Mouse (Mus musculus) intestine, embryonic 14.5 days (tissue): ENCODE data around the gene Abl2. TPM values are rescaled to one million over a fixed set of nuclear protein-coding genes. Genes with fewer than 3 reads are reported as not detected.
"Not testable (repeated sequence)": the region's sequence is repeated elsewhere in the genome, so short reads cannot be mapped to it uniquely, and the experiment has no call there.

ENCODE experiments used
- ATAC-seq: fragments of 200-750 bp; cut with Nextera tagmentation; replicated peaks from 2 replicates; pipeline ENCODE4 v1.8.0; 2017; ENCODE audit warnings: low read depth, moderate number of reproducible peaks, moderate TSS enrichment, moderate library complexity; ENCODE audit not compliant: low FRiP score, low TSS enrichment
- DNase-seq: peaks from one replicate; pipeline ENCODE4 v3.0.0-alpha.2; 2018; ENCODE audit warnings: low spot score
- H3K27ac ChIP-seq: fragments of 300-500 bp; sonication (generic); 2 replicates; pipeline ENCODE4 v1.5.1; 2014; ENCODE audit warnings: low read depth, mild to moderate bottlenecking, control low read depth
- H3K27me3 ChIP-seq: fragments of 300-500 bp; sonication (generic); replicated peaks from 2 replicates; pipeline ENCODE4 v1.6.1; 2014; ENCODE audit warnings: low read length, control low read depth; ENCODE audit not compliant: control insufficient read depth, insufficient read depth
- H3K36me3 ChIP-seq: fragments of 300-500 bp; sonication (generic); 2 replicates; pipeline ENCODE4 v1.6.1; 2014; ENCODE audit warnings: low read length, control low read depth; ENCODE audit not compliant: control insufficient read depth, insufficient read depth
- H3K4me1 ChIP-seq: fragments of 300-500 bp; sonication (generic); replicated peaks from 2 replicates; pipeline ENCODE4 v1.6.1; 2014; ENCODE audit warnings: low read length, control low read depth, mixed read lengths; ENCODE audit not compliant: control insufficient read depth, insufficient read depth
- H3K4me2 ChIP-seq: fragments of 300-500 bp; sonication (generic); 2 replicates; pipeline ENCODE4 v1.6.1; 2014; ENCODE audit warnings: low read length
- H3K4me3 ChIP-seq: fragments of 300-500 bp; sonication (generic); 2 replicates; pipeline ENCODE4 v1.5.1; 2014; ENCODE audit warnings: low read depth, low read length, control low read depth, mixed read lengths
- H3K9ac ChIP-seq: fragments of 300-500 bp; sonication (generic); 2 replicates; pipeline ENCODE4 v1.6.1; 2014; ENCODE audit warnings: mild to moderate bottlenecking, low read length
- H3K9me3 ChIP-seq: fragments of 300-500 bp; sonication (generic); 2 replicates; pipeline ENCODE4 v1.6.1; 2016; ENCODE audit warnings: low read length, control low read depth; ENCODE audit not compliant: control insufficient read depth
- WGBS: fragments of 180-500 bp; shearing (Covaris S2); extraction: QIAGEN DNeasy Blood & Tissue Kit; methylation state at CpG from one replicate; pipeline ENCODE4 v1.1.7; 2014; 5-methylcytosine and 5-hydroxymethylcytosine counted together
- polyA plus RNA-seq: library from polyadenylated mRNA; unstranded; fragments of >200 nt; fragmentation: Nextera tagmentation; extraction: Ambion mirVana; gene quantifications from 2 replicates; pipeline ENCODE4 v1.2.1, GENCODE M21; 2014

Gene Abl2
- polyA plus RNA-seq, result 4.7 and 5.1 TPM in 2 replicates

DNA sequence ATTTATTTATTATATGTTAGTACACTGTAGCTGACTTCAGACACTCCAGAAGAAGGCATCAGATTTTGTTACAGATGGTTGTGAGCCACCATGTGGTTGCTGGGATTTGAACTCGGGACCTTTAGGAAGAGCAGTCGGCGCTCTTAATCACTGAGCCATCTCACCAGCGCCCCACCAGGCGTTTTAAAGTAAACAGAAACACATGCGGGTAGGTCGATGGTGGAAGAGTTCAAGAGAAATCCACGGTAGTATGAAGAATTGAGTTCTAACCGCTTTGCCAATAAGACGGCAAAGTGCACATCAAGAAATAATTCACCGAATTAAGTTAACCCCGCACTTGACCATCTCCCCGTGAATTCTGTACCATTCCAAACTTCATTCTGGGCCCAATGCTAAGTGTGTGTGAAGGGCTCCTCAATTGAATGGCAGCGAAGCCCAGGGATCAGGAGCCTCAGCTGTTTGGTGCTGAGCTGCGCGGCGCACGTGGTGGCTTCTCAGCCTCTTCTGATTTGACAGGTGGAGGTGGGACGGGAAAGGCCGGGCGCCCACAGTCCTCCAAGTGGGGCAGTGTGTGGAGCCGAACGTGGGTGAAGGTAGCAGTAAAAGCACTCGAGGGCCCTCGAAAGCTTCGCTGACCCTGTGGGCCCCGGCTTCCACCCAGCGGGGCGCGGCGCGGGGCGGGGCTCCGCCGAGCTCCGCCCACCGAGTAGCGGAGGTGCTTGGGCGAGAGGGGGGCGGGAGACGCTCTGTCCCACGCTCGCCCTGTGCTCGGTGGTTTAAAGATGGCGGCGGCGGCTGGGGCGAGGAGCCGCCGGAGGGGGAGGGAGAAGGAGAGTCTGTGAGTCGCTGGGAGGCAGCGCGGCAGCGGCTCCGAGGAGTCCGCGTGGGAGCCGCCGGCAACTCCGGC is at the start of gene Abl2:
TSS of gene Abl2 (plus strand) at position 763 of the 907 bp plus-strand sequence.
- H3K27ac ChIP-seq, result peak within 1 kb of the TSS; percentile 88
- H3K4me1 ChIP-seq, result peaks cover 9% of the 10 kb centered on the region
- ATAC-seq (peak; percentile 97), DNase-seq (peak; percentile 90)
- no peaks in the 10 kb centered on the region for H3K27me3 ChIP-seq
- peak within 1 kb of the TSS; percentile 80 for H3K4me2 ChIP-seq
- peak within 1 kb of the TSS; percentile 99 for H3K9ac ChIP-seq
- H3K36me3 ChIP-seq, result no peaks in the 10 kb centered on the region
- 9% methylated on average over 59 of the region's 60 CpGs for WGBS
- H3K9me3 ChIP-seq, result no peaks in the 10 kb centered on the region
- peak within 1 kb of the TSS; percentile 80 for H3K4me3 ChIP-seq

DNA sequence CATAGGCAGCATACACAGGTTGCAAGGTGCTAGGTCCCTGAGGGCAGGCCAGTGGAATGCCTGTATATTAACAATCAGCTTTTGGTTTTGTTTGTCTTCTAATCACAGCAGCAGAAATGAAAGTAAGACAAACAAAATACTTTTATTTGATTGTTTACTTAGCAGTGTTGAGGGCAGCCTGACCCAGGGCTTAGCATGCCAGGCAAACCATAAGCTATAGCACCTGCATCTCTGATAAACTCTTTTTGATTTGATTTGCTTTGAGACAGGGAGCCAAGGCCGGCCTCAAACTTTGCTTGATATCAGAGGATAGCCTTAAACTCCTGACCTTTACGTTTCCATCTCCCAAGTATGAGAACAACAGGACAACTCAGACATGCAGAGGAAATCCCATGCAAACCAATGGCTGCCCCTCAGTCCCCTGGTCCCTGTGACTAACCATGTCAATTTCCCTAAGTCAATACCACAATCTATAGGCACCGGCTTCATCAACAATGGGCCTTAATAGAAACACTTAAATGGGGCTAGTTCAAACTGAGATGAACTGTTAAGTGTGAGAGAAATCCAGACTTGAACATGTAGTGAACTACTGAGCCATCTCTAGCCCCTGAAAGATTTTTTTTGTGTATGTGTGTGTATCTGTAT is 38.3 kb upstream of the Abl2 start:
- Histone ChIP-seq H3K4me1 (no peaks in the 10 kb centered on the region), H3K4me2 (no peak overlapping the region), H3K9me3 (no peaks in the 10 kb centered on the region), H3K36me3 (no peaks in the 10 kb centered on the region), H3K9ac (no peak overlapping the region), H3K4me3 (no peak overlapping the region), H3K27me3 (no peaks in the 10 kb centered on the region), H3K27ac (no peak overlapping the region)
- ATAC-seq (no peak), DNase-seq (no peak)
- 76% methylated on average over 3 of the region's 3 CpGs for WGBS

DNA sequence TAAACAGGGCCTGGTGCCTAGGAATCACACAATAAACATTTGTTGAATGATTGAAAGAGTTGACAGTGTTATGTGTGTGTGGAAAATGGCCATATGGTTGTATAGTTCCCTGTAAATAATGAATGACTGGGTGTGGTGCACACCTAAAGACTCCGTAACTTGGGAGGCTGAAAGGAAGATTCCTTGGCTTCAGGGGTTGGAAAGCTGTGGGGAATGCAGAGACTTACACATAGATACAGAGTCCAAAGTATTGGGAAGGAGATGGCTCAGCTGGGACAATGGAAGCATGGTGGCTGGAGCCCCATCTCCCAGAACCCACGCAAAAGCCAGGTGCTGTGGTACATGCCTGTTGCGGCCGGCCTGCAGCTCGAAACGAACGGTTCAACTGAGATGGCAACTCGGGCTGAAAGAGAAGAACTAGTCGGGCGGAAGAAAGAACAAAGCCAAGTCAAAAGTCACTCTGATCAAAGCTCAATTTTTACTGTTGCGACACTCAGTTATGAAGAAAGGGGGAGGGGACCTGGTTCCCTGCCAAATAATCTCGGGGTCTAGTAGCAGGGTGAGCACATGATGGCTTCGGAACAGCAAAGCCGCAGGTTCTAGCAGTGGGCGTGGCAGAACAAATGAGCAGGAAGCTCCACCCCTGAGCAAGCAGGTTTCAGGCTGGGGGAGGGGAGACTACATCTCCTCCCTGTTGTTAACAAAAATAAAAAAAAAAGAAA is 36.6 kb upstream of the Abl2 start:
- ATAC-seq (no peak; the same call in 1 of the 2 replicates), DNase-seq (peak; percentile 55)
- no peaks in the 10 kb centered on the region for H3K4me1 ChIP-seq
- H3K9ac ChIP-seq, result no peak overlapping the region
- no peaks in the 10 kb centered on the region for H3K36me3 ChIP-seq
- H3K9me3 ChIP-seq, result no peaks in the 10 kb centered on the region
- H3K27ac ChIP-seq, result 0 out of 2 replicates have a peak overlapping the region, but pooled peaks have one; percentile 16
- 69% methylated on average over 15 of the region's 15 CpGs for WGBS
- H3K4me3 ChIP-seq, result no peak overlapping the region
- no peaks in the 10 kb centered on the region for H3K27me3 ChIP-seq
- no peak overlapping the region for H3K4me2 ChIP-seq

DNA sequence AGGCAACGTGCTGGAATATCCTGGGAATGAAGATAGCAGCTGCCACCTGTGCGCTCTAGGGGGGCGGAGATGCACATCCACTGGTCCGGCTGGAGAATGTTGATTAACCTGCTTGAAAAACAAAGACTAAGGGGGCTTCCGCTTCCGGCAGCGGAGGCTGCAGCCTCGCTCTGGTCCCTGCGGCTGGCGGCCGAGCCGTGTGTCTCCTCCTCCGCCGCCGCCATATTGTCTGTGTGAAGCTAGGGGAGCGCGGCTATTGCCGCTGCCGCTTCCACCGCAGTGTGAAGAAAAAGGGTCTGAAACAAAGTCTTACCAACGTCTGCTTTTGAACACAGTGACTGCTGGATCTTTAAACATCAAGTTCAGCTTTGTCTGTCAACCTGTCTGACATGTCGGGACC is 34.7 kb upstream of the Abl2 start, which contains the start of gene Gm10031:
TSS of gene Gm10031 (plus strand) at position 171 of the 400 bp plus-strand sequence.
- 89% methylated on average over 21 of the region's 22 CpGs for WGBS
- DNase-seq, H3K27me3 ChIP-seq, H3K36me3 ChIP-seq, H3K27ac ChIP-seq, H3K9me3 ChIP-seq, H3K9ac ChIP-seq, H3K4me2 ChIP-seq, H3K4me1 ChIP-seq, H3K4me3 ChIP-seq: not testable (repeated sequence)
- 0 out of 2 replicates have a peak, but pooled peaks have one; percentile 71 for ATAC-seq

DNA sequence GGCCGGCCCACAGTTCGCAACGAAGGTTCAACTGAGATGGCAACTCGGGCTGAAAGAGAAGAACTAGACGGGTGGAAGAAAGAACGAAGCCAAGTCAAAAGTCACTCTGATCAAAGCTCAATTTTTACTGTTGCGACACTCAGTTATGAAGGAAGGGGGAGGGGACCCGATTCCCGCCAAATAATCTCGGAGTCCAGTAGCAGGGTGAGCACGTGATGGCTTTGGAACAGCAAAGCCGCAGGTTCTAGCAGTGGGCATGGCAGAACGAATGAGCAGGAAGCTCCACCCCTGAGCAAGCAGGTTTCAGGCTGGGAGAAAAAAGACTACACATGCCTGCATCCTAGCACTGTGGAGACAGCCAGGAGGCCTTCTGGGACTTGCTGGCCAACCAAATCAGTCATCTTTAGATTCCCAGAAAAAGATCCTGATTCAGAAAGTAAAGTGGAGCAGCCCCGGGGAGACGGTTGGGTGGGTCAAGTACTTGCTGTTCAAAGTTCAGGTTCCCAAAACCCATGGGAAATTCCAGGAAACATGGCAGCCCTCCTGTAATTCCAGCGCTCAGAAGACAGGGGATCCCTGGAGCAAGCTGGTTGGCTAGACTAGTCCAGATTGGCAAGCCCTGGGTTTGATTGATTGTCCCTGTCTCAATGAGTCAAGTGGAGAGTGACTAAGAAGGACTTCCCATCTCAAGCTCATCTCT is 26.0 kb upstream of the Abl2 start:
- WGBS, result 82% methylated on average over 16 of the region's 16 CpGs
- not testable (repeated sequence) for ATAC-seq, H3K27ac ChIP-seq, H3K4me3 ChIP-seq, H3K4me1 ChIP-seq, DNase-seq, H3K4me2 ChIP-seq, H3K9me3 ChIP-seq, H3K36me3 ChIP-seq, H3K27me3 ChIP-seq, H3K9ac ChIP-seq

DNA sequence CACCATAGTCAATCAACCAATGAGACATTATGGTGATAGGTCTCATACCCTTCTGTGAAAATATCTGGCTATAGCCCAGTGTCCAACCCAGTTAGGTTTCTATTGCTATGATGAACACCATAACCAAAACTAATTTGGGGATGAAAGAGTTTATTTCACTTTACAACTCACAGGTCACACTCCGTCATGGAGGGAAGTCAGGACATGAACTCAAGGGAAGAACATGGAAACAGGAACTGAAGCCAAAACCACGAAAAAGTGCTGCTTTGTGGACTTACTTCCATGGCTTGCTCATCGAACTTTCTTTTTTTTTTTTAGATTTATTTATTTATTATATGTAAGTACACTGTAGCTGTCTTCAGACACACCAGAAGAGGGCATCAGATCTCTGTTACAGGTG is 25.1 kb upstream of the Abl2 start:
- no peak overlapping the region for H3K27ac ChIP-seq
- no peaks in the 10 kb centered on the region for H3K9me3 ChIP-seq
- DNase-seq (no peak), ATAC-seq (no peak)
- no peak overlapping the region for H3K4me3 ChIP-seq
- 89% methylated on average over 3 of the region's 3 CpGs for WGBS
- no peaks in the 10 kb centered on the region for H3K27me3 ChIP-seq
- no peaks in the 10 kb centered on the region for H3K4me1 ChIP-seq
- H3K36me3 ChIP-seq, result no peaks in the 10 kb centered on the region
- H3K4me2 ChIP-seq, result no peak overlapping the region
- no peak overlapping the region for H3K9ac ChIP-seq

DNA sequence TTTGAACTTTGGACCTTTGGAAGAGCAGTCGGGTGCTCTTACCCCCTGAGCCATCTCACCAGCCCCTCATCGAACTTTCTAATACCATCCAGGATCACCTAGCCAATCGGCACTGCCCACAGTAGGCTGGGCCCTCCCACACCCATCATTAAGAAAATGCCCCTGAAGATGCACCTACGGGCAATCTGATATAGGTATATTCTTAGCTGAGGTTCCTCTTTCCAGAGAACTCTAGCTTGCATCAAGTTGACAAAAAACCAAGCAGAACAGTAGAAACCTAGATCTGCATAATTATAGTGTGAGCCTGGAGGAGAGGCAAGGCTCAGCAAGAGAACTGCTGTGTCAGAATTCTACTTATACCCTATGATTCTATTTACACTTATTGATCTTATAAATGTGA is 24.7 kb upstream of the Abl2 start:
- no peaks in the 10 kb centered on the region for H3K4me1 ChIP-seq
- DNase-seq (no peak), ATAC-seq (no peak)
- H3K4me3 ChIP-seq, result no peak overlapping the region
- H3K4me2 ChIP-seq, result no peak overlapping the region
- H3K27ac ChIP-seq, result no peak overlapping the region
- WGBS, result 86% methylated on average over 4 of the region's 4 CpGs
- no peaks in the 10 kb centered on the region for H3K36me3 ChIP-seq
- H3K9ac ChIP-seq, result no peak overlapping the region
- H3K9me3 ChIP-seq, result no peaks in the 10 kb centered on the region
- no peaks in the 10 kb centered on the region for H3K27me3 ChIP-seq

DNA sequence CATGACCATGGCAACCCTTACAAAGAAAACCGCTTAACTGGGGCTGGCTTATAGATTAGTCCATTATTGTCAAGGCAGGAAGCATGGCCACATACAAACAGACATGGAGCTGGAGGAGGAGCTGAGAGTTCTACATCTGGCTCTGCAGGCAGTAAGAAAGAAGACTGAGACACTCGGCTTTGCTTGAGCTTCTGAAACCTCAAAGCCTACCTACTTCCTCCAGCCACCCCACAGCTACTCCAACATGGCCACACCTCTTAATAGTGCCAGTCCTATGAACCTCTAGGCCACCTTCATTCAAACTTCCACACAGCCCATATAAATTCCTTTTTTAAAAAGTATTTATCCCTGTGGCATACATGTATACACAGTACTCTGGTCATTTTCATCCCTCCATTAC is 21.6 kb upstream of the Abl2 start:
- no peak overlapping the region for H3K4me2 ChIP-seq
- H3K27me3 ChIP-seq, result no peaks in the 10 kb centered on the region
- no peaks in the 10 kb centered on the region for H3K4me1 ChIP-seq
- DNase-seq (no peak), ATAC-seq (no peak)
- H3K27ac ChIP-seq, result no peak overlapping the region
- 85% methylated on average over 2 of the region's 2 CpGs for WGBS
- H3K36me3 ChIP-seq, result no peaks in the 10 kb centered on the region
- no peak overlapping the region for H3K4me3 ChIP-seq
- H3K9ac ChIP-seq, result no peak overlapping the region
- H3K9me3 ChIP-seq, result no peaks in the 10 kb centered on the region
